Mouse (Mus musculus) heart, adult 2 months (tissue): ENCODE data around the gene Mapk10. TPM values are rescaled to one million over a fixed set of nuclear protein-coding genes. Genes with fewer than 3 reads are reported as not detected.

Source experiments
- DNase-seq, 2 experiments: peaks; one replicate each; pipeline ENCODE4 v3.0.0; 2021
- H3K27ac ChIP-seq: fragments of 200-600 bp; 2 replicates; pipeline ENCODE4 v1.8.1; 2022
- H3K27me3 ChIP-seq: fragments of 200-500 bp; 2 replicates; pipeline ENCODE4 v1.6.1; 2012; ENCODE audit warnings: mild to moderate bottlenecking, low read length, inconsistent platforms, mixed read lengths; ENCODE audit not compliant: control insufficient read depth, insufficient read depth
- H3K36me3 ChIP-seq: fragments of 200-500 bp; 2 replicates; pipeline ENCODE4 v1.6.1; 2012; ENCODE audit warnings: low read length, inconsistent platforms; ENCODE audit not compliant: control insufficient read depth, insufficient read depth
- H3K4me1 ChIP-seq: fragments of 200-500 bp; 2 replicates; pipeline ENCODE4 v1.6.1; 2011; ENCODE audit warnings: low read length; ENCODE audit not compliant: control insufficient read depth, insufficient read depth
- H3K4me3 ChIP-seq: fragments of 200-600 bp; 2 replicates; pipeline ENCODE4 v1.8.1; 2022
- H3K79me2 ChIP-seq: fragments of 200-500 bp; replicated peaks from 2 replicates; pipeline ENCODE4 v1.6.1; 2012; ENCODE audit warnings: mild to moderate bottlenecking, inconsistent platforms, low read length, moderate library complexity, mixed read lengths; ENCODE audit not compliant: control insufficient read depth, insufficient read depth
- H3K9ac ChIP-seq: fragments of 200-500 bp; 2 replicates; pipeline ENCODE4 v1.6.1; 2012; ENCODE audit warnings: low read depth, mild to moderate bottlenecking, control low read depth, inconsistent platforms, low read length, mixed read lengths
- CTCF ChIP-seq: fragments of 200-600 bp; IDR thresholded peaks from 2 replicates; pipeline ENCODE4 v1.8.1; 2022; ENCODE audit warnings: antibody characterized with exemption, mild to moderate bottlenecking, moderate library complexity
- EP300 ChIP-seq: fragments of 200-500 bp; IDR thresholded peaks from 2 replicates; pipeline ENCODE4 v1.6.1; 2011; ENCODE audit warnings: low read depth, low read length, control low read depth; ENCODE audit not compliant: insufficient read depth
- POLR2A ChIP-seq: fragments of 200-500 bp; IDR thresholded peaks from 2 replicates; pipeline ENCODE4 v1.6.1; 2011; ENCODE audit warnings: mild to moderate bottlenecking, low read depth, low read length, control low read depth; ENCODE audit not compliant: insufficient read depth
- WGBS: fragments of 180-500 bp; shearing (Covaris S2); methylation state at CpG from one replicate; pipeline ENCODE4 v1.1.7; 2018; 5-methylcytosine and 5-hydroxymethylcytosine counted together
- intact Hi-C: fragments of 180-260 bp; cut with DNase I; formaldehyde crosslinking; loops from one replicate; pipeline ENCODE4 v1.15.1; 2025
- polyA plus RNA-seq: library from polyadenylated mRNA; depleted of rRNA; stranded (reverse); fragments of >200 nt; gene quantifications from 2 replicates; pipeline ENCODE4 v1.2.3, GENCODE M21; 2012
- total RNA-seq, 2 experiments: library from RNA; stranded (reverse); gene quantifications; 2 replicates each; pipeline ENCODE4 v1.2.3; 2021

Gene Mapk10
- total and polyA plus RNA-seq, 3 experiments, result 5.8 to 32.0 (median 25.7) TPM

GRCm38 (mm10) chr5:103104082-103104481 lies 107.1 kb downstream of the Mapk10 start:
- TF ChIP-seq EP300, result no peak
- no peak for TF ChIP-seq POLR2A
- no peak for TF ChIP-seq CTCF
- Histone ChIP-seq H3K4me1 (no peaks in the 10 kb centered on the region), H3K4me3 (no peak overlapping the region), H3K27me3 (no peaks in the 10 kb centered on the region), H3K9ac (no peak overlapping the region), H3K36me3 (no peaks in the 10 kb centered on the region), H3K79me2 (no peaks in the 10 kb centered on the region), H3K27ac (no peak overlapping the region)
- intact Hi-C loops, result loop anchor here (10.0 kb wide), 1 partner anchor 111 kb away; the partner anchor contains the start of gene Mapk10
- WGBS, result 47% methylated on average over 5 of the region's 5 CpGs
- DNase-seq, result no peak

- Histone ChIP-seq H3K4me1 (no peaks in the 10 kb centered on the region), H3K36me3 (no peaks in the 10 kb centered on the region), H3K4me3 (no peak overlapping the region), H3K27ac (no peak overlapping the region), H3K79me2 (no peaks in the 10 kb centered on the region), H3K27me3 (no peaks in the 10 kb centered on the region), H3K9ac (no peak overlapping the region)
- intact Hi-C loops, result loop anchor here (10.0 kb wide), 1 partner anchor 112 kb away; the partner anchor contains the start of gene Mapk10
- WGBS, result 71% methylated on average over 5 of the region's 5 CpGs
- no peak for DNase-seq
- TF ChIP-seq EP300, result no peak
- no peak for TF ChIP-seq POLR2A
- TF ChIP-seq CTCF, result no peak
These were observed 108.2 kb downstream of the Mapk10 start for GRCm38 (mm10) chr5:103102876-103103393.

GRCm38 (mm10) chr5:103102176-103102575 lies 109.0 kb downstream of the Mapk10 start:
- H3K79me2 ChIP-seq, result no peaks in the 10 kb centered on the region
- H3K4me3 ChIP-seq, result no peak overlapping the region
- H3K4me1 ChIP-seq, result no peaks in the 10 kb centered on the region
- no peaks in the 10 kb centered on the region for H3K36me3 ChIP-seq
- 83% methylated on average over 1 of the region's 1 CpGs for WGBS
- no peak overlapping the region for H3K9ac ChIP-seq
- H3K27me3 ChIP-seq, result no peaks in the 10 kb centered on the region
- TF ChIP-seq EP300, result no peak
- no peak for TF ChIP-seq CTCF
- TF ChIP-seq POLR2A, result no peak
- intact Hi-C loops, result loop anchor here (10.0 kb wide), 1 partner anchor 113 kb away; the partner anchor contains the start of gene Mapk10
- no peak overlapping the region for H3K27ac ChIP-seq
- no peak for DNase-seq

GRCm38 (mm10) chr5:103094166-103094565 lies 117.0 kb downstream of the Mapk10 start:
- TF ChIP-seq CTCF (no peak), EP300 (no peak), POLR2A (no peak)
- Histone ChIP-seq H3K27me3 (no peaks in the 10 kb centered on the region), H3K27ac (no peak overlapping the region), H3K79me2 (no peaks in the 10 kb centered on the region), H3K4me3 (no peak overlapping the region), H3K9ac (no peak overlapping the region), H3K4me1 (no peaks in the 10 kb centered on the region), H3K36me3 (no peaks in the 10 kb centered on the region; the same call in 1 of the 2 replicates)
- intact Hi-C loops, result no loop called here
- 73% methylated on average over 2 of the region's 2 CpGs for WGBS
- DNase-seq, result no peak

- WGBS, result 70% methylated on average over 2 of the region's 2 CpGs
- no peak overlapping the region for H3K27ac ChIP-seq
- no peaks in the 10 kb centered on the region for H3K27me3 ChIP-seq
- no peak overlapping the region for H3K4me3 ChIP-seq
- H3K79me2 ChIP-seq, result no peaks in the 10 kb centered on the region
- no peak overlapping the region for H3K9ac ChIP-seq
- H3K36me3 ChIP-seq, result no peaks in the 10 kb centered on the region
- intact Hi-C loops, result no loop called here
- no peak for DNase-seq
- no peak for TF ChIP-seq CTCF
- TF ChIP-seq EP300, result no peak
- TF ChIP-seq POLR2A, result no peak
- no peaks in the 10 kb centered on the region for H3K4me1 ChIP-seq
These were observed 125.3 kb downstream of the Mapk10 start for GRCm38 (mm10) chr5:103085844-103086243.

GRCm38 (mm10) chr5:103075451-103075850 lies 135.7 kb downstream of the Mapk10 start:
- Histone ChIP-seq H3K27ac (no peak overlapping the region), H3K4me3 (no peak overlapping the region), H3K4me1 (no peaks in the 10 kb centered on the region), H3K79me2 (no peaks in the 10 kb centered on the region), H3K36me3 (no peaks in the 10 kb centered on the region), H3K9ac (no peak overlapping the region), H3K27me3 (no peaks in the 10 kb centered on the region)
- DNase-seq, result no peak
- WGBS, result 56% methylated on average over 8 of the region's 8 CpGs
- intact Hi-C loops, result no loop called here
- TF ChIP-seq POLR2A, result no peak
- peak; percentile 32 for TF ChIP-seq CTCF
- no peak for TF ChIP-seq EP300
